Mouse (Mus musculus) embryonic facial prominence, embryonic 14.5 days (tissue): ENCODE data around the gene Rarg. TPM values are rescaled to one million over a fixed set of nuclear protein-coding genes. Genes with fewer than 3 reads are reported as not detected.

Experiments used
- ATAC-seq: fragments of 200-750 bp; cut with Nextera tagmentation; 2 replicates; pipeline ENCODE4 v1.8.0; 2017; ENCODE audit warnings: low read depth, moderate number of reproducible peaks, moderate TSS enrichment
- DNase-seq: peaks from one replicate; pipeline ENCODE4 v3.0.0-alpha.2; 2015; ENCODE audit warnings: low spot score
- H3K27ac ChIP-seq: fragments of 300-500 bp; sonication (generic); replicated peaks from 2 replicates; pipeline ENCODE4 v1.5.1; 2014; ENCODE audit warnings: low read depth, mild to moderate bottlenecking, low read length, moderate library complexity
- H3K27me3 ChIP-seq: fragments of 300-500 bp; sonication (generic); replicated peaks from 2 replicates; pipeline ENCODE4 v1.6.1; 2014; ENCODE audit warnings: low read length; ENCODE audit not compliant: control insufficient read depth, insufficient read depth
- H3K36me3 ChIP-seq: fragments of 300-500 bp; sonication (generic); 2 replicates; pipeline ENCODE4 v1.6.1; 2014; ENCODE audit warnings: low read length, mixed read lengths; ENCODE audit not compliant: control insufficient read depth, insufficient read depth
- H3K4me1 ChIP-seq: fragments of 300-500 bp; sonication (generic); 2 replicates; pipeline ENCODE4 v1.6.1; 2014; ENCODE audit warnings: antibody characterized with exemption, low read length; ENCODE audit not compliant: control insufficient read depth, insufficient read depth
- H3K4me2 ChIP-seq: fragments of 300-500 bp; sonication (generic); 2 replicates; pipeline ENCODE4 v1.6.1; 2014; ENCODE audit warnings: low read depth, mild to moderate bottlenecking, low read length, moderate library complexity, mixed read lengths
- H3K4me3 ChIP-seq: fragments of 300-500 bp; sonication (generic); 2 replicates; pipeline ENCODE4 v1.5.1; 2014; ENCODE audit warnings: low read depth, mild to moderate bottlenecking, low read length
- H3K9ac ChIP-seq: fragments of 300-500 bp; sonication (generic); 2 replicates; pipeline ENCODE4 v1.6.1; 2014; ENCODE audit warnings: low read depth, mild to moderate bottlenecking, low read length, moderate library complexity, mixed read lengths
- H3K9me3 ChIP-seq: fragments of 300-500 bp; sonication (generic); 2 replicates; pipeline ENCODE4 v1.6.1; 2016; ENCODE audit warnings: low read length; ENCODE audit not compliant: control insufficient read depth
- WGBS: fragments of 180-500 bp; shearing (Covaris S2); extraction: QIAGEN DNeasy Blood & Tissue Kit; methylation state at CpG from one replicate; pipeline ENCODE4 v1.1.7; 2014; 5-methylcytosine and 5-hydroxymethylcytosine counted together
- polyA plus RNA-seq: library from polyadenylated mRNA; unstranded; fragments of >200 nt; fragmentation: Nextera tagmentation; extraction: Ambion mirVana; gene quantifications from 2 replicates; pipeline ENCODE4 v1.2.1, GENCODE M21; 2014

Rarg gene
- polyA plus RNA-seq, 1 experiment from 2014 or later = 75.3 TPM

GRCm38 (mm10) chr15:102195373-102195772 lies 61.9 kb downstream of the Rarg start:
- Histone ChIP-seq H3K4me3 (no peak overlapping the region), H3K36me3 (peaks cover 15% of the 10 kb centered on the region; the same call in 1 of the 2 replicates), H3K4me1 (peaks cover 5% of the 10 kb centered on the region; the same call in 1 of the 2 replicates), H3K27me3 (no peaks in the 10 kb centered on the region), H3K9me3 (no peaks in the 10 kb centered on the region), H3K9ac (no peak overlapping the region), H3K27ac (no peak overlapping the region), H3K4me2 (no peak overlapping the region)
- DNase-seq = no peak
- no peak for ATAC-seq
- WGBS = 77% methylated on average over 4 of the region's 4 CpGs

GRCm38 (mm10) chr15:102194439-102194838 lies 62.9 kb downstream of the Rarg start:
- Histone ChIP-seq H3K27ac (no peak overlapping the region), H3K9me3 (no peaks in the 10 kb centered on the region), H3K4me2 (no peak overlapping the region), H3K27me3 (no peaks in the 10 kb centered on the region), H3K4me3 (no peak overlapping the region), H3K9ac (no peak overlapping the region), H3K36me3 (peaks cover 12% of the 10 kb centered on the region; the same call in 1 of the 2 replicates), H3K4me1 (peaks cover 5% of the 10 kb centered on the region; the same call in 1 of the 2 replicates)
- ATAC-seq (no peak), DNase-seq (no peak)
- 85% methylated on average over 4 of the region's 4 CpGs for WGBS

- no peak for DNase-seq
- Histone ChIP-seq H3K9me3 (no peaks in the 10 kb centered on the region), H3K27ac (no peak overlapping the region), H3K4me3 (no peak overlapping the region), H3K4me1 (peaks cover 5% of the 10 kb centered on the region; the same call in 1 of the 2 replicates), H3K9ac (no peak overlapping the region), H3K27me3 (no peaks in the 10 kb centered on the region), H3K4me2 (no peak overlapping the region), H3K36me3 (0 out of 2 replicates have a peak, but pooled peaks cover 5% of the 10 kb centered on the region)
- 71% methylated on average over 4 of the region's 4 CpGs for WGBS
- no peak for ATAC-seq
These were observed 63.7 kb downstream of the Rarg start for GRCm38 (mm10) chr15:102193652-102194051.

GRCm38 (mm10) chr15:102192820-102193386 lies 64.4 kb downstream of the Rarg start:
- no peak for ATAC-seq
- H3K4me3 ChIP-seq = no peak overlapping the region
- peaks cover 2% of the 10 kb centered on the region; the same call in 1 of the 2 replicates for H3K36me3 ChIP-seq
- H3K9me3 ChIP-seq = no peaks in the 10 kb centered on the region
- peaks cover 5% of the 10 kb centered on the region; the same call in 1 of the 2 replicates for H3K4me1 ChIP-seq
- H3K4me2 ChIP-seq = no peak overlapping the region
- no peaks in the 10 kb centered on the region for H3K27me3 ChIP-seq
- H3K9ac ChIP-seq = no peak overlapping the region
- DNase-seq = no peak
- no peak overlapping the region for H3K27ac ChIP-seq
- WGBS = 45% methylated on average over 5 of the region's 5 CpGs

GRCm38 (mm10) chr15:102192271-102192812 lies 65.0 kb downstream of the Rarg start:
- 69% methylated on average over 7 of the region's 7 CpGs for WGBS
- Histone ChIP-seq H3K27ac (no peak overlapping the region), H3K9ac (no peak overlapping the region), H3K27me3 (no peaks in the 10 kb centered on the region), H3K4me3 (no peak overlapping the region), H3K36me3 (peaks cover 7% of the 10 kb centered on the region), H3K4me2 (no peak overlapping the region), H3K4me1 (peaks cover 5% of the 10 kb centered on the region; the same call in 1 of the 2 replicates), H3K9me3 (no peaks in the 10 kb centered on the region)
- ATAC-seq (no peak), DNase-seq (no peak)

GRCm38 (mm10) chr15:102191699-102192098 lies 65.6 kb downstream of the Rarg start:
- H3K9me3 ChIP-seq = no peaks in the 10 kb centered on the region
- no peaks in the 10 kb centered on the region for H3K27me3 ChIP-seq
- H3K36me3 ChIP-seq = peaks cover 13% of the 10 kb centered on the region
- H3K4me2 ChIP-seq = no peak overlapping the region
- H3K4me1 ChIP-seq = peaks cover 5% of the 10 kb centered on the region; the same call in 1 of the 2 replicates
- no peak overlapping the region for H3K27ac ChIP-seq
- DNase-seq (no peak), ATAC-seq (no peak)
- 60% methylated on average over 7 of the region's 7 CpGs for WGBS
- H3K4me3 ChIP-seq = no peak overlapping the region
- H3K9ac ChIP-seq = no peak overlapping the region

GRCm38 (mm10) chr15:102188883-102189282 lies 68.4 kb downstream of the Rarg start:
- H3K9me3 ChIP-seq = no peaks in the 10 kb centered on the region
- no peak for ATAC-seq
- 54% methylated on average over 6 of the region's 6 CpGs for WGBS
- no peak overlapping the region for H3K4me2 ChIP-seq
- no peak overlapping the region for H3K9ac ChIP-seq
- peaks cover 5% of the 10 kb centered on the region; the same call in 1 of the 2 replicates for H3K4me1 ChIP-seq
- peaks cover 36% of the 10 kb centered on the region for H3K36me3 ChIP-seq
- no peak for DNase-seq
- no peak overlapping the region for H3K27ac ChIP-seq
- no peak overlapping the region for H3K4me3 ChIP-seq
- no peaks in the 10 kb centered on the region for H3K27me3 ChIP-seq

- H3K9me3 ChIP-seq = no peaks in the 10 kb centered on the region
- ATAC-seq (no peak), DNase-seq (no peak)
- no peaks in the 10 kb centered on the region for H3K27me3 ChIP-seq
- no peak overlapping the region for H3K9ac ChIP-seq
- 89% methylated on average over 7 of the region's 10 CpGs for WGBS
- no peak overlapping the region for H3K4me2 ChIP-seq
- no peak overlapping the region for H3K4me3 ChIP-seq
- peaks cover 4% of the 10 kb centered on the region; the same call in 1 of the 2 replicates for H3K4me1 ChIP-seq
- no peak overlapping the region for H3K27ac ChIP-seq
- H3K36me3 ChIP-seq = peaks cover 42% of the 10 kb centered on the region
These were observed 69.2 kb downstream of the Rarg start for GRCm38 (mm10) chr15:102188096-102188495.

- H3K4me1 ChIP-seq = no peaks in the 10 kb centered on the region
- ATAC-seq (no peak), DNase-seq (no peak)
- no peak overlapping the region for H3K4me3 ChIP-seq
- 78% methylated on average over 11 of the region's 11 CpGs for WGBS
- H3K9me3 ChIP-seq = no peaks in the 10 kb centered on the region
- H3K27ac ChIP-seq = no peak overlapping the region
- H3K36me3 ChIP-seq = peaks cover 48% of the 10 kb centered on the region
- no peaks in the 10 kb centered on the region for H3K27me3 ChIP-seq
- H3K9ac ChIP-seq = no peak overlapping the region
- H3K4me2 ChIP-seq = no peak overlapping the region
These were observed 71.1 kb downstream of the Rarg start for GRCm38 (mm10) chr15:102186239-102186638.
